Mouse (Mus musculus) G1E (cell line): Measurements from ENCODE around the gene Ppp2r3d. TPM values are rescaled to one million over a fixed set of nuclear protein-coding genes. Genes with fewer than 3 reads are reported as not detected.

Source experiments
- ATAC-seq: 2 replicates; pipeline ENCODE4 v1.8.0; 2016; ENCODE audit warnings: mild to moderate bottlenecking; ENCODE audit not compliant: insufficient number of reproducible peaks, poor library complexity, low FRiP score, severe bottlenecking; ENCODE audit errors: extremely low read depth
- DNase-seq: peaks from one replicate; pipeline ENCODE4 v3.0.0; 2012; ENCODE audit warnings: low spot score
- H3K27me3 ChIP-seq: 2 replicates; pipeline ENCODE4 v1.6.1; 2012; ENCODE audit warnings: mild to moderate bottlenecking, low read length, inconsistent platforms; ENCODE audit not compliant: insufficient read depth
- H3K36me3 ChIP-seq: replicated peaks from 2 replicates; pipeline ENCODE3; 2012; ENCODE audit warnings: mild to moderate bottlenecking, inconsistent platforms
- H3K4me1 ChIP-seq: 2 replicates; pipeline ENCODE4 v1.6.1; 2012; ENCODE audit warnings: low read depth, low read length, inconsistent platforms, mixed read lengths; ENCODE audit not compliant: insufficient read depth
- H3K4me3 ChIP-seq: 2 replicates; pipeline ENCODE4 v1.5.1; 2012; ENCODE audit warnings: low read depth, mild to moderate bottlenecking, inconsistent platforms, low read length, moderate library complexity, mixed read lengths
- H3K9me3 ChIP-seq: replicated peaks from 2 replicates; pipeline ENCODE4 v1.6.1; 2012; ENCODE audit warnings: inconsistent platforms
- CTCF ChIP-seq: IDR thresholded peaks from 2 replicates; pipeline ENCODE4 v1.5.1; 2012; ENCODE audit warnings: low read depth, low read length, inconsistent platforms, mixed read lengths
- GATA1 ChIP-seq: IDR thresholded peaks from 2 replicates; pipeline ENCODE4 v1.6.1; 2012; ENCODE audit warnings: borderline replicate concordance, low read length, inconsistent platforms, mixed read lengths
- GATA2 ChIP-seq: IDR thresholded peaks from 2 replicates; pipeline ENCODE4 v1.6.1; 2012; ENCODE audit warnings: low read depth, low read length, inconsistent platforms, borderline replicate concordance
- POLR2AphosphoS5 ChIP-seq: IDR thresholded peaks from 2 replicates; pipeline ENCODE4 v1.6.1; 2012; ENCODE audit warnings: low read depth, low read length, inconsistent platforms; ENCODE audit not compliant: insufficient replicate concordance
- TAL1 ChIP-seq: conservative IDR thresholded peaks from 2 replicates; pipeline ENCODE4 v1.6.1; 2012; ENCODE audit warnings: low read depth, low read length, inconsistent platforms, mixed read lengths
- polyA plus RNA-seq: library from polyadenylated mRNA; stranded (reverse); fragments of >175 nt; gene quantifications from 2 replicates; pipeline ENCODE4 v1.2.3, GENCODE M21; 2012
- total RNA-seq, 2 experiments: library from RNA; stranded (forward) in 1 of 2; stranded (reverse) in 1 of 2; fragments of 200-1000 nt in 1 of 2; fragments of >200 nt in 1 of 2; fragmentation: Nextera tagmentation in 1 of 2; gene quantifications; 2 replicates each; pipeline ENCODE4 v1.2.3; 2014 to 2017

Gene Ppp2r3d
- total and polyA plus RNA-seq, 3 experiments = 17.5 to 137 (median 32.4) TPM

DNA sequence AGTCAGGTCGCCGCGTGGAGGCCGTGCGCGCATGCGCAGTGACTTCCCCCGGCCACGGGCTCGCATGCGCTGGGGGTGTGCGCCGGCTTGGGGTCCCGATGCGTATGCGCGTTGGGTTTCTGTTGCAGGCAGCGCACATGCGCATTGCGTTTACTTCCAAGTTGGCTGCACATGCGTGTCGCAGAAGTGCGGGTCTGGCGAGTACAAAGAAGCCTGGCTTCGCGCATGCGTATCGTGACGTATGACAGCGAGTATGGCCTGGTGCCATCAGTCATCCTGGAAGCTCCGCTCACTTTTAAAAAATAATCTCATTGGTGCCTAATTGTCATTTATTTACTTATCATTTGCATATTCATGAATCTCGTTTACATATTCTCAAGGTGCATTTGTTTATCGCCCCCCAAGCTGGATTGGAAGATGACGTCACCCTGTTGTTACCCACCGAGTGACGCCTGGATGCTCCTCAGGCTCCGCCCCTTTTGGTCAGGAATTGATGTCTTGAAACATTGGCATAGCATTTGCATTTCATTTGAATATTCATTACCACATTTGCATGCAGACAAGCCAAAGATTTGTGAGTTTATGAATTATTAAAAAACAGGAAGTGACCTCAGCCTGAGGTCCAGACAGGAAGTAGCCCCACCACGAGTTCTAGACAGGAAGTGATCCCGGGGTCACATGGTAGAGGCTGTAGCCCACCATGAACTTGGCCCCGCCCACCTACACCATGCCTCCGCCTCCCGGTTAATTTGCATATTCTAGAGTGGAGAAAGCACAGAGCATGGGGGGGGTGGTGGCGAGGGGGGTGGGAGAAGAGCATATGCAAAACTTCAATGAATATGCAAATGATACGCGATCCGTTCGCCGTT lies 51.9 kb downstream of the Ppp2r3d start:
- no peaks in the 10 kb centered on the region for H3K27me3 ChIP-seq

DNA sequence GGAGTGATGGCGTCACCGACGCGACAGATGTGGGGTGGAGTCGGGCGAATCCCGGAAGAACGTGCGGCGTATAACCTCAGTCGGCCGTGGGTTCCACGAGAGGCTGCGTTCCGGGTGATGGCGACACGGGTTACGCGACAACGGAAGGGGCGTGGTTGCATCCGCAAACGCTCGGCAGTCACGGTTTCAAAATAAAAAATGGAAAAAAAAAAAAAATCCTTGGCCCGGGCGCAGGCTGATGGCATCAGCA lies 52.5 kb downstream of the Ppp2r3d start:
- Histone ChIP-seq H3K36me3 (no peaks in the 10 kb centered on the region), H3K9me3 (peaks cover 4% of the 10 kb centered on the region), H3K4me1 (peaks cover 9% of the 10 kb centered on the region), H3K27me3 (no peaks in the 10 kb centered on the region), H3K4me3 (peak overlapping the region; percentile 81)
- TF ChIP-seq CTCF (no peak), TAL1 (no peak), GATA1 (no peak), POLR2AphosphoS5 (no peak), GATA2 (no peak)
- DNase-seq (no peak), ATAC-seq (no peak)

More for the DNA sequence above, 51.9 kb downstream of the Ppp2r3d start:
- DNase-seq = peak; percentile 71
- peaks cover 4% of the 10 kb centered on the region for H3K9me3 ChIP-seq
- TF ChIP-seq POLR2AphosphoS5 = no peak
- peak; percentile 30 for ATAC-seq
- H3K36me3 ChIP-seq = no peaks in the 10 kb centered on the region
- peak overlapping the region; percentile 81 for H3K4me3 ChIP-seq
- peaks cover 9% of the 10 kb centered on the region for H3K4me1 ChIP-seq

DNA sequence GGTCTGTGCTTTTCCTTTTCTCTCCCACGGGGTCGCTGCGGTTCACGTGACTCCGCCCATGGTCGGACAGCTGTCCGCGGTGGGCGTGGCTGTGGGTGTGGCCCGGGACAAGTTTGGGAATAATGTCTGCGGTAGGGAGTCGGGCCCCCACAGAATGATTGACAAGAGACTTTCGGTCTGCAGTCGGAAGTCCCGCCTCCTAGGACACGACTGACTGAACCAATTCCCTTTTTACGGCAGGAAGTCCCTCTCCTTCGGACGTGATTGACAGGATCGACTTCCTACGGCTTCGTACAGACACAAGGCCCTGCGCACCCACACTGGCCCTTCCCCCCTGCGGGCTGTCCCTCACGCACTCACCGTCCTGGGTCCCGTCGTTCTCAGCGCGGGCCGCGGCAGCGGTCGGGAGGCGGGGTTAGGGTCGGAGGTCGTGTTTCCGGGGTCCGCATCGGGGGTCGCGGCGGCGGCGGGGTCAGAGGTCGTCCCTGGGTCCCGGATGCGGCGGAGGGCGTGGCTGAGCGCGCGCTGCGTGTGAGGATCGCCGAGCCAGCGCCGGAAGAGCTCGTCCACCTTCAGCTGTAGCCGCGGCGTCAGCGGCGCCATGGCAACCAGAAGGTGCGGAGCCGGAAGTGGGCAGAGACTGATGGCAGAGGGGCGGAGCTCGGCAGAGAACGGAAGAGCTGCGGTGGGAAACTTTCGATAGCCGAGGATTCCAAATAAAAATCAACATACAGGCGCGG lies 53.0 kb downstream of the Ppp2r3d start:
- Histone ChIP-seq H3K27me3 (no peaks in the 10 kb centered on the region), H3K4me3 (peak overlapping the region; percentile 81), H3K4me1 (peaks cover 9% of the 10 kb centered on the region), H3K36me3 (no peaks in the 10 kb centered on the region), H3K9me3 (peaks cover 4% of the 10 kb centered on the region)
- ATAC-seq (peak; percentile 34), DNase-seq (peak; percentile 78)
- no peak for TF ChIP-seq TAL1
- TF ChIP-seq CTCF = no peak
- no peak for TF ChIP-seq POLR2AphosphoS5
- TF ChIP-seq GATA2 = no peak
- no peak for TF ChIP-seq GATA1

DNA sequence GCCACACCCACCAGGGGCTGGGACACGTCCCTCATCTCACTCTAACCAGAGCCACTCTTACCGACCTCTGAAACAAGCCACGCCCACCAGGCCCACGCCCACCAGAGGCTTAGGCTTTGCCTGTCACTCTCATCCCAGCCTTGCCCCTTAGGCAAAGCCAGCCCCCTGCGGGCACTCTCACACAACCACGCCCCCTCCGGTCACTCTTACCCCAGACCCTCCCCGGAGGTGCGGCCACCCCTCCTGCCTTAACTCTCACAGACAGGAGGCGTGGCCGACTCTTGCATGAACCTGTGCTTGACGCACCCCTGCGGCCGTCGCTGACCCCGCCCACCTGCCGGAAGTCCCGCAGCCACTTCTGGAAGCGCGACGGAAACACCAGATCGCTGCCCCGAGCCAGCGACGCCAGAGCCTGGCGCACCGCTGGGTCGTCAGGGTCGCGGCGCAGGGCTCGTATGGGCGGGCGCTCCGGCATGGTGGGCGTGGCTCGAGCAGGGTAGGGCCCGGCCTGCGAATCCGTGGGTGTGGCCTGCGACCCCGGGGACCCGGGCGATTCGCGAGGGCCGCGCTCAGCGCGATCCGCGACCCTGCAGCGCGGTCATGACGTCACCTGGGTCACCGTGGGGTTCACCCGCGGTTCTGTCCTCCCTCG lies 53.7 kb downstream of the Ppp2r3d start:
- H3K36me3 ChIP-seq = no peaks in the 10 kb centered on the region
- peak; percentile 62 for ATAC-seq
- H3K27me3 ChIP-seq = no peaks in the 10 kb centered on the region
- H3K4me1 ChIP-seq = peaks cover 9% of the 10 kb centered on the region
- H3K4me3 ChIP-seq = peak overlapping the region; percentile 81
- peaks cover 4% of the 10 kb centered on the region for H3K9me3 ChIP-seq
- DNase-seq = peak; percentile 85
- TF ChIP-seq GATA1 = no peak
- no peak for TF ChIP-seq POLR2AphosphoS5
- TF ChIP-seq CTCF = no peak
- no peak for TF ChIP-seq GATA2
- no peak for TF ChIP-seq TAL1

DNA sequence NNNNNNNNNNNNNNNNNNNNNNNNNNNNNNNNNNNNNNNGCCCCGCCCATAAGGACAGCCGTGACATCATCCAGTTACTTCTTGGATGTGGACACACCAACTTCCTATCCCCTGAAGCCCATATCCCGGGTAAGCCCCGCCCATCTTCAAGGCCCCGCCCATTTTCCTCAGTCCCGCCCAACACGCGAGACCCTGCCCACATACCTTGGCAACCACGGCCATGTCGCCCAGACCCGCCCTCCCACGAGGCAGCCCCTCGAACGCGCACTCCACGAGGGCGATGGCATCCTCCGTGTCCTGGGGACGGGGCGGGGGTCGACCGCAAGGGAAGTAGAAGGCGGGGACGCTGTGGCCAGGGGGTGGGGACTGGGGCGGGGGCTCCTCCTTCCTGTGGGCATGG lies 54.3 kb downstream of the Ppp2r3d start:
- Histone ChIP-seq H3K4me3 (peak overlapping the region; percentile 81), H3K4me1 (peaks cover 9% of the 10 kb centered on the region), H3K27me3 (no peaks in the 10 kb centered on the region), H3K36me3 (no peaks in the 10 kb centered on the region), H3K9me3 (peaks cover 4% of the 10 kb centered on the region)
- no peak for TF ChIP-seq CTCF
- no peak for TF ChIP-seq TAL1
- TF ChIP-seq GATA2 = no peak
- TF ChIP-seq GATA1 = no peak
- TF ChIP-seq POLR2AphosphoS5 = no peak
- DNase-seq (peak; percentile 52), ATAC-seq (no peak)

DNA sequence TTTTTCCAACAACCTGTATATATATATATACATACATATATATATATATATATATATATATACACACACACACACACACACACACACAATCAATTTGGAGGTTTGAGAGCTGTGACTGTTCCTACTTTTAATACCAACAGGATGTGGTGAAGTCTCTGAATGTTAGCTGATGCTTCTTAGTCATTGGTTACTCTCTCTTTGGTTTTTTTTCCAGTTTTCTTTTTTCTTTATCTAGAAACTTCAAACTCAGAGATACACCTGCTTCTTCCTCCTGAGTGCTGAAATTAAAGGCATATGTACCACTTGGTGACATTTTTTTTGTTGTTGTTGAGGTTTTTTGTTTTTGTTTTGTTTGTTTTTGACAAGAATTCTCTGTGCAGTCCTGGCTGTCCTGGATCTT lies 63.8 kb downstream of the Ppp2r3d start:
- no peaks in the 10 kb centered on the region for H3K4me1 ChIP-seq
- no peaks in the 10 kb centered on the region for H3K9me3 ChIP-seq
- ATAC-seq (no peak), DNase-seq (no peak)
- no peaks in the 10 kb centered on the region for H3K36me3 ChIP-seq
- no peak overlapping the region for H3K4me3 ChIP-seq
- no peaks in the 10 kb centered on the region for H3K27me3 ChIP-seq
- TF ChIP-seq TAL1 = no peak
- TF ChIP-seq POLR2AphosphoS5 = no peak
- TF ChIP-seq CTCF = no peak
- no peak for TF ChIP-seq GATA2
- no peak for TF ChIP-seq GATA1
